Mouse (Mus musculus) left cerebral cortex, adult 6 months (tissue): ENCODE data around the gene Rnpc3. TPM values are rescaled to one million over a fixed set of nuclear protein-coding genes. Genes with fewer than 3 reads are reported as not detected.

Source experiments
- long read RNA-seq, 2 experiments: library from polyadenylated mRNA; unstranded; transcript quantifications; one replicate each; pipeline ENCODE4 v2.0.0; 2019 to 2020
- polyA plus RNA-seq: library from polyadenylated mRNA; unstranded; fragments of <200 nt; fragmentation: Nextera tagmentation; gene quantifications from 2 replicates; pipeline ENCODE4 v1.2.3, GENCODE M21; 2021

The Rnpc3 gene
- polyA plus RNA-seq, result 5.6 and 5.7 TPM in 2 replicates
- long read RNA-seq, experiment 1, full-length matches to known transcripts, result 34 of 65 reads
- long read RNA-seq, experiment 1, partial matches to known transcripts, result 8 of 65 reads
- long read RNA-seq, experiment 1, other reads (novel, unspliced or antisense), result 23 of 65 reads
- long read RNA-seq, experiment 2, partial matches to known transcripts, result 4 of 6 reads
- long read RNA-seq, experiment 2, other reads (novel, unspliced or antisense), result 1 of 6 reads

DNA sequence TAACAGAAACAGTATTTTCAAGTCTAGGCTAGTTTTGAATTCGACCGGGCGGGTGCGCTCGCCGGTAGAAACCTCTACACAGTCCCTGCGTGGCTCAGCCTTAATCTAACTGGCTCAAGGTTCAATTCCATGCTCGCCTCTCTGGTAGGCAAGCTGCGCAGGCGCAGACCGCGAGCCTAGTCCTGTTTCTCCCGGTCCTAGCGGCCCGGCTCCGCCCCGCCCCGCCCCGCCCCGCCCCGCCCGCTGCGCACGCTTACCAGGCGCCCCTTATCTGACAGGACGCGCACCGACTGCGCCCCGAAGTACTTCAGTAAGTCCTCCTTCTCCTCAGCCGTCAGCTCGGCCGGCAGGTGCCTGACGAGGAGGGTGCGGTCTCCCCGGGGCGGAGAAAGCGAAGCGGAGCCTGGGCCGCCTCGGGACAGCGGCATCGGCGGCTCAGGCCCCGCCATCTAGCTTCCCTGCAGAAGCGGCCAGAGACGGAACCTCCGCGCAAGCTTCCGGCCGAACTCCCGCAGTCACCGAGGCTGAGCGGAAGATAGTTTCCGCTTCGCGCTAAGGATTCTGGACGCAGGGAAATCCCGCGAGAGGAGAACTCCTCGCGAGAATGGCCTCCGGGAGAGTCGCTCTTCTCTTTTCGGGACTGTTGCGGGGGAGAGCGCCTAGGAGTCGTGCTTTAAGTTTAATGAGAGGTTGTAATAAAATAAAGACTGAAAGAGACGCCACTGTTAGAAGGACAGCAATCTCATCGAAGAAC, at the start of gene Rnpc3:
Rnpc3 (minus strand) TSS at position 544 of the 754 bp plus-strand sequence.

DNA sequence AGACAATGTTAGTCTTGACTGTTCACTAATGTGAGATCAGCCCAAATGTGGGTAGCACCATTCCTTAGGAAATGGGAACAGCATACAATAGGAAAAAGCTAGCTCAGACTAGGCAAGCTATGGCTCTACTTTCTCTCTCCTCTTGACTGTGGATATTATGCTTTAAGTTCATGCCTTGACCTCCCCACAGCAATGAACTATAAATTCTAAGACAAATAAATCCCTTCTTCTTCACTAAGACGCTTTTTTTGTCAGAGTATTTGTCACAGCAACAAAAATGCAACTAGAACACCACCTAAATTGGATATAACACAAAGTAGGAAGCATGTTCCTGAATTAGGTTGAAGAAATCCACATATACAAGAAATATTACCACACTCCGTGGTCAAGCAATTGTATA, 23.4 kb downstream of the Rnpc3 start, which contains the start of gene Amy1:
Amy1 (minus strand) TSS at position 101 of the 400 bp plus-strand sequence.

Other genes starting within 250 kb of the Rnpc3 start
- gene Amy2a1, start 97.7 kb downstream of the Rnpc3 start, polyA plus RNA-seq, result not detected in 2 replicates
- gene Amy1, start 23.4 kb downstream of the Rnpc3 start, polyA plus RNA-seq, result 1.3 and 1.4 TPM in 2 replicates